Mouse (Mus musculus) MEL (cell line): ENCODE data around the gene Gm9049. TPM values are rescaled to one million over a fixed set of nuclear protein-coding genes. Genes with fewer than 3 reads are reported as not detected.
"Not testable (repeated sequence)": the region's sequence is repeated elsewhere in the genome, so short reads cannot be mapped to it uniquely, and the experiment has no call there.

Experiments used
- DNase-seq: peaks from one replicate; pipeline ENCODE4 v3.0.0; 2011; ENCODE audit warnings: low read depth, low spot score
- H3K27ac ChIP-seq: 2 replicates; pipeline ENCODE4 v1.5.1; 2012; ENCODE audit warnings: low read depth, mild to moderate bottlenecking, control low read depth, low read length, moderate library complexity; ENCODE audit not compliant: control insufficient read depth
- H3K27me3 ChIP-seq, 2 experiments: fragments of 150-350 bp in 1 of 2; sonication (generic) in 1 of 2; 2 replicates each; pipeline ENCODE4 v1.6.1; 2012; ENCODE audit warnings: low read length in 2 of 2, mild to moderate bottlenecking in 2 of 2, improper control_type of control experiment in 1 of 2, moderate library complexity in 1 of 2; ENCODE audit not compliant: insufficient read depth in 2 of 2, control insufficient read depth in 1 of 2
- H3K36me3 ChIP-seq, 2 experiments: 2 replicates each; pipeline ENCODE4 v1.6.1; 2012 to 2014; ENCODE audit warnings: low read length in 2 of 2, improper control_type of control experiment in 1 of 2, inconsistent platforms in 1 of 2, mild to moderate bottlenecking in 1 of 2; ENCODE audit not compliant: insufficient read depth in 2 of 2, control insufficient read depth in 1 of 2
- H3K4me1 ChIP-seq, 2 experiments: fragments of 150-350 bp in 1 of 2; sonication (generic) in 1 of 2; 2 replicates each; pipeline ENCODE4 v1.6.1; 2012; ENCODE audit warnings: low read length in 2 of 2, improper control_type of control experiment in 1 of 2, mild to moderate bottlenecking in 1 of 2; ENCODE audit not compliant: insufficient read depth in 2 of 2, control insufficient read depth in 1 of 2
- H3K4me3 ChIP-seq, 2 experiments: fragments of 150-350 bp in 1 of 2; sonication (generic) in 1 of 2; 2 replicates each; pipeline ENCODE4 v1.5.1; 2012; ENCODE audit warnings: low read depth in 2 of 2, low read length in 2 of 2, mild to moderate bottlenecking in 2 of 2, moderate library complexity in 2 of 2, control low read depth in 1 of 2, improper control_type of control experiment in 1 of 2; ENCODE audit not compliant: control insufficient read depth in 1 of 2, insufficient read depth in 1 of 2
- H3K79me2 ChIP-seq: 2 replicates; pipeline ENCODE4 v1.6.1; 2012; ENCODE audit warnings: mild to moderate bottlenecking, low read length, moderate library complexity; ENCODE audit not compliant: control insufficient read depth, poor library complexity, insufficient read depth
- H3K9ac ChIP-seq: 2 replicates; pipeline ENCODE4 v1.6.1; 2012; ENCODE audit warnings: low read depth, mild to moderate bottlenecking, control low read depth, low read length, moderate library complexity; ENCODE audit not compliant: control insufficient read depth, poor library complexity, severe bottlenecking
- H3K9me3 ChIP-seq: fragments of 150-350 bp; sonication (generic); replicated peaks from 2 replicates; pipeline ENCODE4 v1.6.1; 2012; ENCODE audit warnings: mild to moderate bottlenecking, low read length, improper control_type of control experiment, moderate library complexity; ENCODE audit not compliant: insufficient read depth
- BHLHE40 ChIP-seq: IDR thresholded peaks from 2 replicates; pipeline ENCODE4 v1.6.1; 2012; ENCODE audit warnings: low read depth, mild to moderate bottlenecking, inconsistent platforms, low read length, improper control_type of control experiment, borderline replicate concordance
- MAX ChIP-seq: IDR thresholded peaks from 2 replicates; pipeline ENCODE4 v1.6.1; 2011; ENCODE audit warnings: low read length, improper control_type of control experiment
- MEF2A ChIP-seq: IDR thresholded peaks from 2 replicates; pipeline ENCODE4 v1.6.1; 2014; ENCODE audit warnings: low read depth, mild to moderate bottlenecking, inconsistent platforms, low read length, improper control_type of control experiment; ENCODE audit not compliant: poor library complexity, insufficient replicate concordance, severe bottlenecking; ENCODE audit errors: extremely low read depth
- UBTF ChIP-seq: IDR thresholded peaks from 2 replicates; pipeline ENCODE4 v1.6.1; 2012; ENCODE audit warnings: low read depth, mild to moderate bottlenecking, inconsistent platforms, low read length, improper control_type of control experiment, moderate library complexity, borderline replicate concordance; ENCODE audit not compliant: insufficient read depth
- USF2 ChIP-seq, 2 experiments: IDR thresholded peaks; 2 replicates each; pipeline ENCODE4 v1.6.1; 2011 to 2012; ENCODE audit warnings: improper control_type of control experiment in 2 of 2, low read length in 2 of 2, borderline replicate concordance in 1 of 2, inconsistent platforms in 1 of 2, low read depth in 1 of 2, mild to moderate bottlenecking in 1 of 2; ENCODE audit not compliant: insufficient read depth in 1 of 2
- ZC3H11A ChIP-seq: IDR thresholded peaks from 2 replicates; pipeline ENCODE4 v1.6.1; 2012; ENCODE audit warnings: low read depth, mild to moderate bottlenecking, inconsistent platforms, low read length, improper control_type of control experiment
- ZMIZ1 ChIP-seq: IDR thresholded peaks from 2 replicates; pipeline ENCODE4 v1.6.1; 2012; ENCODE audit warnings: low read depth, mild to moderate bottlenecking, inconsistent platforms, low read length, improper control_type of control experiment, moderate library complexity
- polyA plus RNA-seq, 2 experiments: library from polyadenylated mRNA; stranded (reverse) in 1 of 2; unstranded in 1 of 2; fragments of >175 nt in 1 of 2; fragments of >200 nt in 1 of 2; gene quantifications; 2 replicates each; pipeline versions ENCODE4 v1.2.1 to v1.2.4; 2012; ENCODE audit warnings: low replicate concordance in 2 of 2, low read depth in 1 of 2; ENCODE audit not compliant: insufficient read length in 2 of 2, insufficient read depth in 1 of 2, missing spikeins in 1 of 2
- total RNA-seq: library from RNA; depleted of rRNA; stranded (reverse); fragments of 300-350 nt; gene quantifications from 2 replicates; pipeline ENCODE4 v1.2.3, GENCODE M21; 2012; rRNA removed

The Gm9049 gene
- total and polyA plus RNA-seq, 3 experiments: 0.07 to 0.31 TPM; not detected in 1

- not testable (repeated sequence) for H3K4me3 ChIP-seq, H3K27me3 ChIP-seq, H3K36me3 ChIP-seq, H3K79me2 ChIP-seq, H3K9ac ChIP-seq, DNase-seq, H3K27ac ChIP-seq, H3K4me1 ChIP-seq, H3K9me3 ChIP-seq
Observed at GRCm38 (mm10) chr10:118326869-118327268, 27.0 kb downstream of the Gm9049 start, which contains the start of gene Gm9040. TSS of gene Gm9040 (minus strand) at chr10:118326969.

GRCm38 (mm10) chr10:118319024-118319423 is 34.9 kb downstream of the Gm9049 start:
- Histone ChIP-seq H3K27me3 (no peaks in the 10 kb centered on the region), H3K27ac (no peak overlapping the region), H3K36me3 (no peaks in the 10 kb centered on the region)
- TF ChIP-seq ZC3H11A: no peak
- TF ChIP-seq MAX: no peak
- no peak for TF ChIP-seq ZMIZ1
- TF ChIP-seq UBTF: no peak
- no peak for TF ChIP-seq USF2 (IDR thresholded peaks at IDR 0.05; ENCODE audit: borderline replicate concordance in 1 of 2, insufficient read depth in 1 of 2, low read depth in 1 of 2, low read length in 2 of 2)
- TF ChIP-seq BHLHE40: no peak
- TF ChIP-seq MEF2A: no peak
- TF ChIP-seq, all 39 proteins: peak for 0
- DNase-seq: no peak
- H3K4me3 ChIP-seq: no peak overlapping the region
- H3K79me2 ChIP-seq: no peaks in the 10 kb centered on the region
- H3K9ac ChIP-seq: no peak overlapping the region
- no peaks in the 10 kb centered on the region for H3K9me3 ChIP-seq
- no peaks in the 10 kb centered on the region for H3K4me1 ChIP-seq

- not testable (repeated sequence) for DNase-seq, H3K9ac ChIP-seq, H3K27me3 ChIP-seq, H3K79me2 ChIP-seq, H3K4me3 ChIP-seq, H3K36me3 ChIP-seq, H3K4me1 ChIP-seq, H3K27ac ChIP-seq, H3K9me3 ChIP-seq
Observed at GRCm38 (mm10) chr10:118302133-118302532, 51.8 kb downstream of the Gm9049 start.

Other genes starting within 250 kb of the Gm9049 start
- 27.9 and 28.0 TPM in 2 replicates for gene Mdm1, start 212.3 kb downstream of the Gm9049 start, total RNA-seq
- gene Mdm1, start 212.3 kb downstream of the Gm9049 start, polyA plus RNA-seq: 10 to 100 TPM in 1 of 2 experiments, not detected in 1; 44.5 TPM
- gene Il22, start 149.2 kb downstream of the Gm9049 start, total RNA-seq: not detected in 2 replicates
- gene Il22, start 149.2 kb downstream of the Gm9049 start, polyA plus RNA-seq: not detected
- 0.12 TPM in 1 of 2 replicates, not detected in the other for gene Gm32717, start 113.3 kb downstream of the Gm9049 start, total RNA-seq
- under 1 TPM in 1 of 2 experiments, not detected in 1; 0.04 TPM for gene Gm32717, start 113.3 kb downstream of the Gm9049 start, polyA plus RNA-seq
- 0.12 TPM in 1 of 2 replicates, not detected in the other for gene Gm32802, start 95.4 kb downstream of the Gm9049 start, total RNA-seq
- gene Gm32802, start 95.4 kb downstream of the Gm9049 start, polyA plus RNA-seq: under 1 TPM in 1 of 2 experiments, not detected in 1; 0.04 TPM
- gene Iltifb, start 59.1 kb downstream of the Gm9049 start, total RNA-seq: not detected in 2 replicates
- gene Iltifb, start 59.1 kb downstream of the Gm9049 start, polyA plus RNA-seq: not detected
- not detected in 2 replicates for gene Gm9040, start 27.1 kb downstream of the Gm9049 start, total RNA-seq
- gene Gm9040, start 27.1 kb downstream of the Gm9049 start, polyA plus RNA-seq: not detected
- gene Gm9044, start 21.7 kb downstream of the Gm9049 start, total RNA-seq: not detected in 2 replicates
- not detected for gene Gm9044, start 21.7 kb downstream of the Gm9049 start, polyA plus RNA-seq
- 0.29 and 0.31 TPM in 2 replicates for gene Gm9045, start 16.3 kb downstream of the Gm9049 start, total RNA-seq
- under 1 TPM in 1 of 2 experiments, not detected in 1; 0.07 TPM for gene Gm9045, start 16.3 kb downstream of the Gm9049 start, polyA plus RNA-seq
- gene Gm9046, start 10.8 kb downstream of the Gm9049 start, total RNA-seq: not detected in 2 replicates
- not detected for gene Gm9046, start 10.8 kb downstream of the Gm9049 start, polyA plus RNA-seq
- not detected in 2 replicates for gene Gm9048, start 5.4 kb downstream of the Gm9049 start, total RNA-seq
- gene Gm9048, start 5.4 kb downstream of the Gm9049 start, polyA plus RNA-seq: not detected
- not detected in 2 replicates for gene Ifng, start 86.9 kb upstream of the Gm9049 start, total RNA-seq
- gene Ifng, start 86.9 kb upstream of the Gm9049 start, polyA plus RNA-seq: not detected